ENCODE assay signal across 8 mouse cellular contexts in genomic region chr2:181241602-181242313, GRCm38 (mm10). TPM values are rescaled to one million over a fixed set of nuclear protein-coding genes. Genes with fewer than 3 reads are reported as not detected.
DNase-seq lines count a peak whose midpoint lies in the region; ATAC-seq and TF ChIP-seq lines count a peak whose summit lies in the region.

Gene Helz2 (minus strand): TSS chr2:181242027.

- no peak for DNase-seq in testis, postnatal 14 days (ENCODE audit: low spot score)
- peak; percentile 54 for DNase-seq in heart, postnatal 4 days
- DNase-seq in midbrain, embryonic 14.5 days, result no peak
- peak; percentile 73 for DNase-seq in thymus, postnatal 14 days
- DNase-seq in layer of hippocampus, postnatal 36 days, result no peak

- H3K27me3 ChIP-seq in testis, adult 2 months (ENCODE audit: control insufficient read depth, insufficient read depth, low read length), result no peaks in the 10 kb centered on the region
- H3K27me3 ChIP-seq in embryonic facial prominence, embryonic 15.5 days, result no peaks in the 10 kb centered on the region
- H3K27me3 ChIP-seq in limb, embryonic 12.5 days, result no peaks in the 10 kb centered on the region
- H3K27me3 ChIP-seq in midbrain, embryonic 14.5 days (ENCODE audit: control insufficient read depth, insufficient read depth, low read length), result no peaks in the 10 kb centered on the region

- TF ChIP-seq CTCF in testis, adult 2 months (IDR thresholded peaks at IDR 0.05; ENCODE audit: control insufficient read depth, insufficient read depth, insufficient replicate concordance, low read depth, low read length), result no peak

- H3K9ac ChIP-seq in embryonic facial prominence, embryonic 15.5 days, result peak within 1 kb of the TSS; percentile 31
- peak within 1 kb of the TSS; percentile 50 for H3K9ac ChIP-seq in limb, embryonic 12.5 days (replicated peaks)
- H3K9ac ChIP-seq in midbrain, embryonic 14.5 days (replicated peaks; ENCODE audit: low read length), result 0 out of 2 replicates have a peak within 1 kb of the TSS, but pooled peaks have one; percentile 20

- 3% methylated on average over 16 of the region's 16 CpGs for WGBS in embryonic facial prominence, embryonic 15.5 days
- 8% methylated on average over 15 of the region's 16 CpGs for WGBS in limb, embryonic 12.5 days
- 15% methylated on average over 16 of the region's 16 CpGs for WGBS in midbrain, embryonic 14.5 days

- H3K36me3 ChIP-seq in testis, adult 2 months (ENCODE audit: control insufficient read depth, insufficient read depth, low read length), result no peaks in the 10 kb centered on the region
- 0 out of 2 replicates have a peak, but pooled peaks cover 3% of the 10 kb centered on the region for H3K36me3 ChIP-seq in embryonic facial prominence, embryonic 15.5 days
- 0 out of 2 replicates have a peak, but pooled peaks cover 2% of the 10 kb centered on the region for H3K36me3 ChIP-seq in limb, embryonic 12.5 days
- no peaks in the 10 kb centered on the region for H3K36me3 ChIP-seq in midbrain, embryonic 14.5 days (ENCODE audit: control insufficient read depth, insufficient read depth, low read length)

- peak; percentile 71 for ATAC-seq in embryonic facial prominence, embryonic 15.5 days (ENCODE audit: insufficient number of reproducible peaks, low FRiP score, low TSS enrichment, low read depth)
- ATAC-seq in limb, embryonic 12.5 days (ENCODE audit: insufficient number of reproducible peaks, insufficient read depth, low FRiP score, low TSS enrichment, low read depth), result peak; percentile 64
- ATAC-seq in midbrain, embryonic 14.5 days (ENCODE audit: low FRiP score, low TSS enrichment), result no peak

- peak within 1 kb of the TSS; percentile 54 for H3K4me3 ChIP-seq in testis, adult 2 months (ENCODE audit: control insufficient read depth, low read depth, low read length)
- H3K4me3 ChIP-seq in embryonic facial prominence, embryonic 15.5 days (replicated peaks), result peak within 1 kb of the TSS; percentile 48
- H3K4me3 ChIP-seq in limb, embryonic 12.5 days (replicated peaks), result peak within 1 kb of the TSS; percentile 48
- H3K4me3 ChIP-seq in midbrain, embryonic 14.5 days (replicated peaks; ENCODE audit: low read depth, low read length), result no peak within 1 kb of the TSS

- no peak within 1 kb of the TSS for H3K27ac ChIP-seq in testis, adult 2 months (ENCODE audit: control insufficient read depth, insufficient read depth, low read depth, low read length)
- no peak within 1 kb of the TSS for H3K27ac ChIP-seq in embryonic facial prominence, embryonic 15.5 days (replicated peaks)
- H3K27ac ChIP-seq in limb, embryonic 12.5 days, result no peak within 1 kb of the TSS
- no peak within 1 kb of the TSS for H3K27ac ChIP-seq in midbrain, embryonic 14.5 days (replicated peaks; ENCODE audit: low read depth, low read length)

- TF ChIP-seq POLR2A in testis, adult 2 months (IDR thresholded peaks at IDR 0.05; ENCODE audit: control insufficient read depth, low read depth, low read length), result no peak

- peak within 1 kb of the TSS; percentile 59 for H3K4me2 ChIP-seq in embryonic facial prominence, embryonic 15.5 days (replicated peaks)
- peak within 1 kb of the TSS; percentile 73 for H3K4me2 ChIP-seq in limb, embryonic 12.5 days
- peak within 1 kb of the TSS; percentile 33 for H3K4me2 ChIP-seq in midbrain, embryonic 14.5 days (ENCODE audit: low read length)

- H3K4me1 ChIP-seq in testis, adult 2 months (ENCODE audit: control insufficient read depth, insufficient read depth, low read length), result no peaks in the 10 kb centered on the region
- peaks cover 10% of the 10 kb centered on the region for H3K4me1 ChIP-seq in embryonic facial prominence, embryonic 15.5 days
- peaks cover 14% of the 10 kb centered on the region for H3K4me1 ChIP-seq in limb, embryonic 12.5 days (replicated peaks)
- no peaks in the 10 kb centered on the region for H3K4me1 ChIP-seq in midbrain, embryonic 14.5 days (ENCODE audit: control insufficient read depth, insufficient read depth, low read length)

- no peaks in the 10 kb centered on the region for H3K9me3 ChIP-seq in embryonic facial prominence, embryonic 15.5 days (replicated peaks)
- no peaks in the 10 kb centered on the region for H3K9me3 ChIP-seq in limb, embryonic 12.5 days
- no peaks in the 10 kb centered on the region for H3K9me3 ChIP-seq in midbrain, embryonic 14.5 days (ENCODE audit: control insufficient read depth, low read length)

RNA-seq across cellular contexts. Expression of gene Helz2, which starts in this region (rescaled TPM):
- polyA plus RNA-seq in testis, adult 2 months (2012; rRNA removed), result 1.4 and 1.7 TPM in 2 replicates
- 0.99 and 1.1 TPM in 2 replicates for polyA plus RNA-seq in embryonic facial prominence, embryonic 15.5 days (2015; fragmentation: Nextera tagmentation; extraction: Ambion mirVana)
- 1 to 10 TPM; 9.2 to 9.4 TPM for total RNA-seq in heart, postnatal 4 days (2021)
- 1.3 and 1.4 TPM in 2 replicates for polyA plus RNA-seq in limb, embryonic 12.5 days (2016; fragmentation: Nextera tagmentation; extraction: Ambion mirVana)
- polyA plus RNA-seq in midbrain, embryonic 14.5 days (2014; fragmentation: Nextera tagmentation; extraction: Ambion mirVana), result 0.19 and 0.39 TPM in 2 replicates
- 1 to 10 TPM; 2.2 to 2.9 TPM for total RNA-seq in layer of hippocampus, postnatal 36 days (2021)

Comparison
In these comparisons a context has a peak if more than half of its experiments do, and no peak if none do; other contexts are left out.
1. DNase-seq: peak in heart, postnatal 4 days (single experiment) and thymus, postnatal 14 days (single experiment); none in testis, postnatal 14 days (single experiment), midbrain, embryonic 14.5 days (single experiment) and layer of hippocampus, postnatal 36 days (0 of 2).
2. Peak in every context shown above with its lines, with median percentiles within 50 percentile points of each other: H3K4me2 ChIP-seq and H3K9ac ChIP-seq.